Mouse (Mus musculus) stomach, postnatal 0 days (tissue): Measurements from ENCODE around the gene Ccdc33. TPM values are rescaled to one million over a fixed set of nuclear protein-coding genes. Genes with fewer than 3 reads are reported as not detected.
A peak's percentile ranks its signal among the peaks of the same experiment; 100 is the strongest.

ENCODE experiments used
- ATAC-seq: fragments of 200-750 bp; cut with Nextera tagmentation; 2 replicates; pipeline ENCODE4 v1.8.0; 2017; ENCODE audit not compliant: low FRiP score, low TSS enrichment
- DNase-seq: peaks from one replicate; pipeline ENCODE4 v3.0.0-alpha.2; 2016; ENCODE audit warnings: low spot score
- H3K27ac ChIP-seq: fragments of 300-500 bp; sonication (generic); replicated peaks from 2 replicates; pipeline ENCODE4 v1.5.1; 2014; ENCODE audit warnings: mild to moderate bottlenecking, control low read depth
- H3K27me3 ChIP-seq: fragments of 300-500 bp; sonication (generic); 2 replicates; pipeline ENCODE4 v1.6.1; 2014; ENCODE audit warnings: low read length; ENCODE audit not compliant: control insufficient read depth, insufficient read depth
- H3K36me3 ChIP-seq: fragments of 300-500 bp; sonication (generic); 2 replicates; pipeline ENCODE4 v1.6.1; 2014; ENCODE audit warnings: low read length, mixed read lengths; ENCODE audit not compliant: control insufficient read depth, insufficient read depth
- H3K4me1 ChIP-seq: fragments of 300-500 bp; sonication (generic); replicated peaks from 2 replicates; pipeline ENCODE4 v1.6.1; 2014; ENCODE audit warnings: antibody characterized with exemption; ENCODE audit not compliant: control insufficient read depth, insufficient read depth
- H3K4me2 ChIP-seq: fragments of 300-500 bp; sonication (generic); replicated peaks from 2 replicates; pipeline ENCODE4 v1.6.1; 2014; ENCODE audit warnings: low read depth, mild to moderate bottlenecking, control low read depth, moderate library complexity
- H3K4me3 ChIP-seq: fragments of 300-500 bp; sonication (generic); 2 replicates; pipeline ENCODE4 v1.5.1; 2014; ENCODE audit warnings: low read depth, low read length, control low read depth
- H3K9ac ChIP-seq: fragments of 300-500 bp; sonication (generic); 2 replicates; pipeline ENCODE4 v1.6.1; 2014; ENCODE audit warnings: mild to moderate bottlenecking, low read length, control low read depth, mixed read lengths
- H3K9me3 ChIP-seq: fragments of 300-500 bp; sonication (generic); 2 replicates; pipeline ENCODE4 v1.6.1; 2016; ENCODE audit warnings: low read length; ENCODE audit not compliant: control insufficient read depth
- CTCF ChIP-seq: IDR thresholded peaks from 2 replicates; pipeline ENCODE4 v1.5.1; 2016; ENCODE audit warnings: antibody characterized with exemption, low read depth, mild to moderate bottlenecking, moderate library complexity
- EP300 ChIP-seq: optimal IDR thresholded peaks from 2 replicates; pipeline ENCODE3; 2016; ENCODE audit warnings: antibody characterized with exemption
- WGBS: fragments of 180-500 bp; shearing (Covaris S2); extraction: QIAGEN DNeasy Blood & Tissue Kit; methylation state at CpG from one replicate; pipeline ENCODE4 v1.1.7; 2014; 5-methylcytosine and 5-hydroxymethylcytosine counted together
- polyA plus RNA-seq: library from polyadenylated mRNA; unstranded; fragments of >200 nt; fragmentation: Nextera tagmentation; extraction: Ambion mirVana; gene quantifications from 2 replicates; pipeline ENCODE4 v1.2.1, GENCODE M21; 2015

Ccdc33 gene
- polyA plus RNA-seq, 1 experiment from 2014 or later: not detected

DNA sequence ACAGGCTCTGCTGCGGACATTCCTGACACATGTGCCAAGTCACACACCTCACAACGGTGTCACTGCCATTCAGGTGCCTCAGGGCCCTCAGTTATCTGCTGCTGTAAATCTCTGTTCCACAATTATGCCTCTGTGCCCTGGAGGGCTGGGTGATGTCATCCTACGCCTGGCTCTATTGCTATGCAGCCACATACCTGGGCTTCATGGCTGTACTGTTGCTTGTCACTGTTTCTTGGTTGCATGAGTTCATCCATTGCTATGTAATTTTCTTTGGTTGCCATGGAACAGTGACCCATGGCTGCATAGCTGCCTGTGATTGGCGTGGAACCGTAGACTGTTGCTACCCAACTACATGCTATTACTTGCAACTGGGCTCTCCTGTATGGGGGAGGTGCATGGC, 63.0 kb downstream of the Ccdc33 start:
- H3K4me2 ChIP-seq: no peak overlapping the region
- no peak overlapping the region for H3K4me3 ChIP-seq
- no peak overlapping the region for H3K27ac ChIP-seq
- no peak overlapping the region for H3K9ac ChIP-seq
- DNase-seq (no peak), ATAC-seq (no peak)
- H3K36me3 ChIP-seq: no peaks in the 10 kb centered on the region
- TF ChIP-seq CTCF (no peak), EP300 (no peak)
- 58% methylated on average over 5 of the region's 5 CpGs for WGBS
- H3K9me3 ChIP-seq: no peaks in the 10 kb centered on the region
- H3K27me3 ChIP-seq: no peaks in the 10 kb centered on the region
- no peaks in the 10 kb centered on the region for H3K4me1 ChIP-seq

DNA sequence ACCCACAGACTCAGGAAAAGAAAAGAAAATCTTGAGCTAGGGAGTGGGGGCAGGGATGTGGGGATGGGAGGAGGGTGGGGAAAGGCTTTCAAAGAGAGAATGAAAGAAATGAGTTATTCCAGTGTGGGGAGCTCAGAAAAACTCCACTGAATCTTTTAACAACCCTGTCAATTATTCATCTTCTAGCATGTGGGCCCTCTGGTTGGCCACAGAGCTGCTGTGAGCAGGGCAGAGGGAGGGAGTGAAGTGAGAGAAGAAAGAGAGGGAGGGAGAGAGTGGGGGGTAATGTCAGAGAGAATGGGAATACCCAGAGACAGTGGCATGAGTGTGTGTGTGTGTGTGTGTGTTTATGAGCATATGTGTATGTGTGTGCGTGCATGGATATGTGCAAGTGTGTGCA, 64.6 kb downstream of the Ccdc33 start:
- no peaks in the 10 kb centered on the region for H3K4me1 ChIP-seq
- H3K9ac ChIP-seq: no peak overlapping the region
- ATAC-seq (no peak), DNase-seq (no peak)
- no peaks in the 10 kb centered on the region for H3K36me3 ChIP-seq
- TF ChIP-seq EP300: no peak
- no peak for TF ChIP-seq CTCF
- 91% methylated on average over 1 of the region's 1 CpGs for WGBS
- no peak overlapping the region for H3K27ac ChIP-seq
- no peak overlapping the region for H3K4me3 ChIP-seq
- no peaks in the 10 kb centered on the region for H3K9me3 ChIP-seq
- H3K27me3 ChIP-seq: no peaks in the 10 kb centered on the region
- H3K4me2 ChIP-seq: no peak overlapping the region

DNA sequence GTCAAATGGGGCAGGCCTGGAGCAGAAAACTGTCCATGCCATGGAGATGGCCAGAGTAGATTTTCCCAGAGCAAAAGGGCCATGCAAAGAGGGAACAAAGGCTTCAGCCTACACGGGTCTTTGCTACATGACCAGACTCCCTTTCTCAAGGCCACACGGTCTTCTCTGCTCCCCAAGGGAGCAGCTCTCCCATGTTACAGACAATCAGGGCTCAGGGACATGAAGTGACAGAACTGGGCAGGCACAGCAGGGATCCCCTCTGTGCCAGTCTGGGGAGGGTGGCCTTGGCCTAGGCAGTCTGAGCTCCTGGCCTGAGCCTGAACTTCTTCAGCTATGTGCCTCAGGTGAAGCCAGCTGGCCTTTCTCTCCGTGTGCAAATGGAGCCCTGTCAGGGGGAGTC, 65.1 kb downstream of the Ccdc33 start:
- ATAC-seq (no peak), DNase-seq (no peak)
- no peaks in the 10 kb centered on the region for H3K9me3 ChIP-seq
- H3K36me3 ChIP-seq: no peaks in the 10 kb centered on the region
- no peak overlapping the region for H3K4me3 ChIP-seq
- no peaks in the 10 kb centered on the region for H3K27me3 ChIP-seq
- H3K9ac ChIP-seq: no peak overlapping the region
- no peak overlapping the region for H3K27ac ChIP-seq
- WGBS: 53% methylated on average over 3 of the region's 3 CpGs
- TF ChIP-seq CTCF: no peak
- no peak for TF ChIP-seq EP300
- H3K4me1 ChIP-seq: no peaks in the 10 kb centered on the region
- H3K4me2 ChIP-seq: no peak overlapping the region

DNA sequence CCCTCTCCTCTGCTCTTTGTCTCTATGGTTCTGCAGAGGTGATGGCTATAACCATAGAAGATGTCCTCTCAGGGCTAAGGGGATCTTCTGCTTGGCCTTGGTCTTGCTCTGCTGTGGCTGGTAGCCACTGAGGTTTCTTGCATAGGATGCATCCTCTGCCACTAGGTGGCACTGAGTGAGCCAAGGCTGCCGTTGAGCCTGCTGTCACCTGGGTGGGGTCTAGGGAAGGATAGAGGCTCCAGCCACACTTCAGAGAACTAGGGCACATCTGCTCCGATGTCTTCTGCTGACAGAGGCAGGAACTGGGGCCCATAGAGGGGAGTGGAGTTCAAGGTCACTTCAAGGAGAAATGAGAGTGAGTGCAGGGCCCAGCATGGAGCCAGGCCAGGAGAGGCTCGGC, 65.5 kb downstream of the Ccdc33 start:
- 18% methylated on average over 3 of the region's 3 CpGs for WGBS
- peak; percentile 86 for TF ChIP-seq CTCF
- no peak for TF ChIP-seq EP300
- peak; percentile 53 for DNase-seq
- Histone ChIP-seq H3K27ac (no peak overlapping the region), H3K36me3 (no peaks in the 10 kb centered on the region), H3K4me1 (no peaks in the 10 kb centered on the region), H3K4me2 (no peak overlapping the region), H3K27me3 (no peaks in the 10 kb centered on the region), H3K9me3 (no peaks in the 10 kb centered on the region), H3K9ac (no peak overlapping the region), H3K4me3 (no peak overlapping the region)
- ATAC-seq: no peak

DNA sequence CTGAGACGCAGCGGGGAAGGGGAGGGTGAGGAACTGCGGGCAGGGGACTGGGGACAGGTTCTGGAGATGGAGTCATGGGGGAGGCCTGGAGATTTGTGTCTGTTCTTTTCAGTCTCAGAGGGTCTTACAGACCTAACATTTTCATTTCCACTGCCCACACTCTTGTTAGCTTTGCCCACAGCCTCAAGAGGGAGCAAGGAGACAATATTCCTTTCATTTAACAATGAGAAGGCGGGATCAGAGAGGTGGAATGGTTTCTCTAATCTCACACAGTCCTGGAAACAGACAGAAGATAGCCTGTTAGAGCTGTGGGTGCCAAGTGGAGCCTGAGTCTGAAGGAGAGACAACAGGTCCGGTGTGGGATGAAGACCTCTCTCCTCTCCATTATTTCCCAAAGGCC, 66.7 kb downstream of the Ccdc33 start:
- Histone ChIP-seq H3K36me3 (no peaks in the 10 kb centered on the region), H3K9me3 (no peaks in the 10 kb centered on the region), H3K4me1 (no peaks in the 10 kb centered on the region), H3K27me3 (no peaks in the 10 kb centered on the region), H3K9ac (no peak overlapping the region), H3K27ac (no peak overlapping the region), H3K4me3 (no peak overlapping the region), H3K4me2 (no peak overlapping the region)
- DNase-seq: no peak
- ATAC-seq: no peak
- WGBS: 25% methylated on average over 5 of the region's 5 CpGs
- peak; percentile 64 for TF ChIP-seq CTCF
- TF ChIP-seq EP300: no peak

DNA sequence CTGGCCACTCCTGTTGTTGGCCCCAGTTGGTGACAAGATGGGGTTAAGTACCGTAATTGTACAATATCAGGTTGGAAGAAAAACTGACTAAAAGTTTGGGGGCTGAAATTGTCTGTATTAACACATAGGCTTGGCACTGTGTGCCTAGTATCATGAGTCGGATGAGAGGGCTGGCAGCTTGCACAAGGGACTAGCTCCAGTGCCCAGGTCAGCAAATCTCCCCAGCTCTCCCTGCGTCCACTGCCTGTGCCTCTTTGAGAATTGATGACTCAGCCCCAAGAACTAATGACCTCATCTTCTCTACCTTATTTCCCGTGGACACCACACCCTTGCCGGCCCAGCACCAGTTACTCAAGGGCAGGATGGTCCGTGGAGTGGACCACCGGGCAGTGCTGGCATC, 68.8 kb downstream of the Ccdc33 start:
- WGBS: 72% methylated on average over 7 of the region's 7 CpGs
- ATAC-seq: peak; percentile 63
- Histone ChIP-seq H3K4me3 (no peak overlapping the region), H3K9ac (no peak overlapping the region), H3K4me2 (no peak overlapping the region), H3K9me3 (no peaks in the 10 kb centered on the region), H3K4me1 (no peaks in the 10 kb centered on the region), H3K36me3 (no peaks in the 10 kb centered on the region), H3K27ac (no peak overlapping the region), H3K27me3 (no peaks in the 10 kb centered on the region)
- no peak for TF ChIP-seq EP300
- no peak for DNase-seq

DNA sequence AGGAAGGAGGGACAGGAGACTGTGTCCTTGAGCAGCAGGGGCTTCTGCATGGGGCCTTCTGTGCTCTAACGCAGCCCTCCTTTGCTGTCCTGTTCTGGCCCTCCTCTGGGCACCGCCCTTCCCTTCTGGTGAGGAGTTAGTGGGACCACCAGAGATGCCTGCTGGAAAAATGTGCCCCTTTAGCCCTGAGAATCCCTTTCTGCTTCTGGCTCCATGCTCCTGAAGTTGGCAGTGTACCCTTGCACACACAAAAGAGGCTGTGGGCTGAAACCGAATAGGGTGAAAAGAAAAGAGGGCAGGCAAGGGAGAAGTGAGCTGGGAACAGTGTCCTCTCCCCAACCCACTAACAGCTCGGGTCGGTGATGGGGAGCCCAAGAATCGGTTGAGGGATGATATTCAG, 69.4 kb downstream of the Ccdc33 start:
- Histone ChIP-seq H3K36me3 (no peaks in the 10 kb centered on the region), H3K9me3 (no peaks in the 10 kb centered on the region), H3K4me1 (no peaks in the 10 kb centered on the region), H3K27me3 (no peaks in the 10 kb centered on the region), H3K27ac (no peak overlapping the region), H3K4me3 (no peak overlapping the region), H3K9ac (no peak overlapping the region), H3K4me2 (no peak overlapping the region)
- ATAC-seq: no peak
- no peak for DNase-seq
- whole genome bisulfite sequencing: 63% methylated on average over 6 of the region's 6 CpGs
- no peak for TF ChIP-seq CTCF
- no peak for TF ChIP-seq EP300
